Mouse (Mus musculus): Measurements from ENCODE around the gene Atox1. TPM values are rescaled to one million over a fixed set of nuclear protein-coding genes. Genes with fewer than 3 reads are reported as not detected.
A peak's percentile ranks its signal among the peaks of the same experiment; 100 is the strongest.

Atox1 gene
- polyA plus RNA-seq, 1 experiment from 2014 or later = 213 TPM

GRCm38 (mm10) chr11:55400863-55401262, 60.2 kb downstream of the Atox1 start:
- WGBS = 86% methylated on average over 2 of the region's 2 CpGs
- Histone ChIP-seq H3K9ac (ENCODE audit: low read length) (no peak overlapping the region), H3K36me3 (ENCODE audit: control insufficient read depth, insufficient read depth) (peaks cover 83% of the 10 kb centered on the region), H3K4me1 (ENCODE audit: control insufficient read depth, insufficient read depth, low read length) (peaks cover 9% of the 10 kb centered on the region), H3K9me3 (replicated peaks; ENCODE audit: control insufficient read depth, low read length) (no peaks in the 10 kb centered on the region), H3K4me3 (ENCODE audit: low read length) (no peak overlapping the region), H3K4me2 (ENCODE audit: low read depth, low read length) (no peak overlapping the region), H3K27ac (ENCODE audit: low read length) (no peak overlapping the region), H3K27me3 (ENCODE audit: control insufficient read depth, insufficient read depth, low read length) (no peaks in the 10 kb centered on the region)
- no peak for ATAC-seq (replicated peaks; ENCODE audit: extremely low read depth, insufficient read depth, low FRiP score)

- H3K27me3 ChIP-seq (ENCODE audit: control insufficient read depth, insufficient read depth, low read length) = no peaks in the 10 kb centered on the region
- no peak overlapping the region for H3K4me3 ChIP-seq (ENCODE audit: low read length)
These were observed 62.7 kb downstream of the Atox1 start for GRCm38 (mm10) chr11:55398371-55398770.

GRCm38 (mm10) chr11:55397441-55397840, 63.6 kb downstream of the Atox1 start:
- H3K4me3 ChIP-seq (ENCODE audit: low read length) = no peak overlapping the region
- peaks cover 63% of the 10 kb centered on the region for H3K36me3 ChIP-seq (ENCODE audit: control insufficient read depth, insufficient read depth)
- H3K27ac ChIP-seq (ENCODE audit: low read length) = peak overlapping the region; percentile 79
- H3K9ac ChIP-seq (ENCODE audit: low read length) = 0 out of 2 replicates have a peak overlapping the region, but pooled peaks have one; percentile 26
- 79% methylated on average over 9 of the region's 9 CpGs for WGBS
- no peaks in the 10 kb centered on the region for H3K27me3 ChIP-seq (ENCODE audit: control insufficient read depth, insufficient read depth, low read length)
- ATAC-seq (replicated peaks; ENCODE audit: extremely low read depth, insufficient read depth, low FRiP score) = 0 out of 2 replicates have a peak, but pooled peaks have one; percentile 32
- no peak overlapping the region for H3K4me2 ChIP-seq (ENCODE audit: low read depth, low read length)
- no peaks in the 10 kb centered on the region for H3K9me3 ChIP-seq (replicated peaks; ENCODE audit: control insufficient read depth, low read length)
- H3K4me1 ChIP-seq (ENCODE audit: control insufficient read depth, insufficient read depth, low read length) = peaks cover 10% of the 10 kb centered on the region

More at GRCm38 (mm10) chr11:55398371-55398770, 62.7 kb downstream of the Atox1 start:
- Histone ChIP-seq H3K4me2 (ENCODE audit: low read depth, low read length) (no peak overlapping the region), H3K9me3 (replicated peaks; ENCODE audit: control insufficient read depth, low read length) (no peaks in the 10 kb centered on the region), H3K4me1 (ENCODE audit: control insufficient read depth, insufficient read depth, low read length) (peaks cover 9% of the 10 kb centered on the region), H3K27ac (ENCODE audit: low read length) (peak overlapping the region; percentile 0; the same call in 1 of the 2 replicates), H3K36me3 (ENCODE audit: control insufficient read depth, insufficient read depth) (peaks cover 72% of the 10 kb centered on the region), H3K9ac (ENCODE audit: low read length) (no peak overlapping the region)
- WGBS = 90% methylated on average over 8 of the region's 8 CpGs
- ATAC-seq (replicated peaks; ENCODE audit: extremely low read depth, insufficient read depth, low FRiP score) = no peak

DNA sequence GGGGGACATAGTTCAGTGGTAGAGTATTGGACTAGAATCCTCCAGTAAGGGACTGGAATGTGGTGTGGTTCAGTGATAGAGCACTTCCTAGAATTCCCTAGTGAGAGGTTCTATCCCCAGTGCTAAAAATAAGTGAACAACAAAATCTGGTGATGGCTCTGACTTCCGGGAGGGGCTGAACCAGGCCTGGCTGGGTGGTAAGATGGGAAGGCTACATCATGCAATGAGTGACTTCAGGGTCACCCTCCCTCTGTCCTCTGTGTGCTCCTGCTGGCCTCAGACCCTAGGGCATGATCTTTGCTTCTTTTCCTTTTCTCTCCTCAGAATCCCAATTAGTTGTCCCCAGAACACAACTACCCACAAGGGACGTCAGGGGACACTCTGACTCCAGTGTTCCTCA, 64.0 kb downstream of the Atox1 start:
- ATAC-seq (replicated peaks; ENCODE audit: extremely low read depth, insufficient read depth, low FRiP score) = no peak; the same call in 1 of the 2 replicates
- peaks cover 60% of the 10 kb centered on the region for H3K36me3 ChIP-seq (ENCODE audit: control insufficient read depth, insufficient read depth)

More for the DNA sequence above, 64.0 kb downstream of the Atox1 start:
- H3K27ac ChIP-seq (ENCODE audit: low read length) = peak overlapping the region; percentile 79
- H3K9me3 ChIP-seq (replicated peaks; ENCODE audit: control insufficient read depth, low read length) = no peaks in the 10 kb centered on the region
- H3K4me3 ChIP-seq (ENCODE audit: low read length) = no peak overlapping the region
- 39% methylated on average over 2 of the region's 2 CpGs for WGBS
- no peak overlapping the region for H3K4me2 ChIP-seq (ENCODE audit: low read depth, low read length)
- 0 out of 2 replicates have a peak overlapping the region, but pooled peaks have one; percentile 26 for H3K9ac ChIP-seq (ENCODE audit: low read length)
- peaks cover 11% of the 10 kb centered on the region for H3K4me1 ChIP-seq (ENCODE audit: control insufficient read depth, insufficient read depth, low read length)
- no peaks in the 10 kb centered on the region for H3K27me3 ChIP-seq (ENCODE audit: control insufficient read depth, insufficient read depth, low read length)

Small RNA genes within 50 kb of the gene (microRNA-seq; reads per million reads assigned to microRNA genes)
- not detected for gene Mir7652

Other genes with a start within 250 kb of the Atox1 start
- gene Fat2, start 124.7 kb downstream of the Atox1 start, polyA plus RNA-seq (2015; fragmentation: Nextera tagmentation; extraction: Ambion mirVana) = 0.12 TPM in 2 replicates
- 1,876 and 1,966 TPM in 2 replicates for gene Sparc, start 38.1 kb downstream of the Atox1 start, polyA plus RNA-seq (2015; fragmentation: Nextera tagmentation; extraction: Ambion mirVana)
- gene G3bp1, start 8.4 kb upstream of the Atox1 start, polyA plus RNA-seq (2015; fragmentation: Nextera tagmentation; extraction: Ambion mirVana) = 104 and 106 TPM in 2 replicates
- not detected in 2 replicates for gene Glra1, start 147.0 kb upstream of the Atox1 start, polyA plus RNA-seq (2015; fragmentation: Nextera tagmentation; extraction: Ambion mirVana)